18 mouse cellular contexts compared by ENCODE assay signal in the genomic region with DNA sequence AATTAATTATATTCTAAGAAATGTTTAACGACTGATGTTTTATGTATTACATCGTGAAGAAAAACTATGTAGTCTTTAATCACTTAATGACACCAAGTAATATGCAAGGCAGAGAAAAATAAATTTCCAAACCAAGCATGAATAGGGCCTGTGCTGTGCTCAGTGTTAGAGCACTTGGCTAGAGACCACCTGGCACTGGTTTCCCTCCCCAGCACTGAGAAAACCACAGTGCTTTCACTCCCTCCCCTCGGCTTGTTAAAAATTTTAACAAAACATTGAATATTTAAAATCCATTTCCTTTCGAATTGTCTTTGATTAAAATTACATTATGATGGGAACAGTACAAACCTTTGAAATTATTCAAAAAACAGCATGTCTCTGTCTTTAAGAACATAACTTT.
DNase-seq lines count a peak whose midpoint lies in the region; ATAC-seq and TF ChIP-seq lines count a peak whose summit lies in the region.
"Had no signal": no experiment of that assay in that cellular context is flagged by ENCODE, and none has a peak within 500 bp of the region (broad histone marks: within the 10 kb centered on the region; RNA-seq: fewer than 3 reads in every experiment).

No protein-coding gene starts in this region.

- no peaks in the 10 kb centered on the region for H3K9me3 ChIP-seq in kidney, embryonic 16.5 days (ENCODE audit: low read length)
- H3K9me3 ChIP-seq in hindbrain, postnatal 0 days (ENCODE audit: low read length), result no peaks in the 10 kb centered on the region
- H3K9me3 ChIP-seq: embryonic facial prominence, embryonic 15.5 days; hindbrain, embryonic 12.5 days; liver, embryonic 15.5 days; midbrain, embryonic 15.5 days had no signal

- peak; percentile 60 to 69 for DNase-seq in cerebellum, adult 18-20 months
- no peak for DNase-seq in cerebellum, adult 11-12 months
- peak; percentile 11 for DNase-seq in kidney, postnatal 10 days
- peak; percentile 40 for DNase-seq in cerebellum, adult 8-10 months
- peak; percentile 27 to 69 for DNase-seq in layer of hippocampus, adult 18-20 months (ENCODE audit: low spot score in 2 of 2)
- no peak for DNase-seq in T-cell, adult 2 months (ENCODE audit: low spot score)
- no peak for DNase-seq in hindbrain, postnatal 0 days (ENCODE audit: low spot score)
- DNase-seq: adrenal gland, postnatal 10 days; embryo, embryonic 11 days; kidney, postnatal 25 days; lung, postnatal 10 days; retina, postnatal 1 day; right cerebral cortex, postnatal 4 days had no signal

- H3K4me1 ChIP-seq in kidney, embryonic 16.5 days (ENCODE audit: insufficient read depth, low read length), result no peaks in the 10 kb centered on the region
- H3K4me1 ChIP-seq in hindbrain, postnatal 0 days (ENCODE audit: insufficient read depth, low read length), result no peaks in the 10 kb centered on the region
- H3K4me1 ChIP-seq: embryonic facial prominence, embryonic 15.5 days; hindbrain, embryonic 12.5 days; liver, embryonic 15.5 days; midbrain, embryonic 15.5 days had no signal

- no peaks in the 10 kb centered on the region for H3K27me3 ChIP-seq in kidney, embryonic 16.5 days (ENCODE audit: insufficient read depth, low read length)
- H3K27me3 ChIP-seq in hindbrain, postnatal 0 days (ENCODE audit: insufficient read depth, low read length), result no peaks in the 10 kb centered on the region
- H3K27me3 ChIP-seq: embryonic facial prominence, embryonic 15.5 days; hindbrain, embryonic 12.5 days; liver, embryonic 15.5 days; midbrain, embryonic 15.5 days had no signal

- no peak for TF ChIP-seq CTCF in hindbrain, postnatal 0 days (IDR thresholded peaks at IDR 0.05; ENCODE audit: low read depth)

- no peak for ATAC-seq in kidney, embryonic 16.5 days (ENCODE audit: low FRiP score, low TSS enrichment)
- no peak for ATAC-seq in hindbrain, postnatal 0 days
- ATAC-seq: midbrain, embryonic 15.5 days had no signal

- H3K27ac ChIP-seq in kidney, embryonic 16.5 days (ENCODE audit: low read length), result no peak overlapping the region
- no peak overlapping the region for H3K27ac ChIP-seq in hindbrain, postnatal 0 days
- H3K27ac ChIP-seq: embryonic facial prominence, embryonic 15.5 days; hindbrain, embryonic 12.5 days; liver, embryonic 15.5 days; midbrain, embryonic 15.5 days had no signal

- no peak overlapping the region for H3K9ac ChIP-seq in kidney, embryonic 16.5 days (replicated peaks; ENCODE audit: low read length)
- no peak overlapping the region for H3K9ac ChIP-seq in hindbrain, postnatal 0 days (replicated peaks; ENCODE audit: low read length)
- H3K9ac ChIP-seq: embryonic facial prominence, embryonic 15.5 days; hindbrain, embryonic 12.5 days; liver, embryonic 15.5 days; midbrain, embryonic 15.5 days had no signal

- H3K36me3 ChIP-seq in kidney, embryonic 16.5 days (ENCODE audit: insufficient read depth, low read length), result no peaks in the 10 kb centered on the region
- no peaks in the 10 kb centered on the region for H3K36me3 ChIP-seq in hindbrain, postnatal 0 days (ENCODE audit: insufficient read depth, low read length)
- H3K36me3 ChIP-seq: embryonic facial prominence, embryonic 15.5 days; hindbrain, embryonic 12.5 days; liver, embryonic 15.5 days; midbrain, embryonic 15.5 days had no signal

- WGBS in kidney, embryonic 16.5 days, result 80% methylated on average over 4 of the region's 4 CpGs
- WGBS in hindbrain, postnatal 0 days, result 78% methylated on average over 4 of the region's 4 CpGs

- no peak overlapping the region for H3K4me2 ChIP-seq in kidney, embryonic 16.5 days (replicated peaks; ENCODE audit: low read depth, low read length)
- no peak overlapping the region for H3K4me2 ChIP-seq in hindbrain, postnatal 0 days (ENCODE audit: low read depth, low read length)
- H3K4me2 ChIP-seq: embryonic facial prominence, embryonic 15.5 days; hindbrain, embryonic 12.5 days; liver, embryonic 15.5 days; midbrain, embryonic 15.5 days had no signal

- H3K4me3 ChIP-seq in kidney, embryonic 16.5 days (ENCODE audit: low read length), result no peak overlapping the region
- H3K4me3 ChIP-seq in hindbrain, postnatal 0 days (ENCODE audit: low read length), result no peak overlapping the region
- H3K4me3 ChIP-seq: embryonic facial prominence, embryonic 15.5 days; hindbrain, embryonic 12.5 days; liver, embryonic 15.5 days; midbrain, embryonic 15.5 days had no signal

Comparison
In these comparisons a context has a peak if more than half of its experiments do, and no peak if none do; other contexts are left out.
1. DNase-seq: peak in cerebellum, adult 18-20 months (2 of 2), kidney, postnatal 10 days (single experiment), cerebellum, adult 8-10 months (single experiment) and layer of hippocampus, adult 18-20 months (2 of 2); none in cerebellum, adult 11-12 months (single experiment), T-cell, adult 2 months (single experiment) and hindbrain, postnatal 0 days (single experiment).